In the genomic region with DNA sequence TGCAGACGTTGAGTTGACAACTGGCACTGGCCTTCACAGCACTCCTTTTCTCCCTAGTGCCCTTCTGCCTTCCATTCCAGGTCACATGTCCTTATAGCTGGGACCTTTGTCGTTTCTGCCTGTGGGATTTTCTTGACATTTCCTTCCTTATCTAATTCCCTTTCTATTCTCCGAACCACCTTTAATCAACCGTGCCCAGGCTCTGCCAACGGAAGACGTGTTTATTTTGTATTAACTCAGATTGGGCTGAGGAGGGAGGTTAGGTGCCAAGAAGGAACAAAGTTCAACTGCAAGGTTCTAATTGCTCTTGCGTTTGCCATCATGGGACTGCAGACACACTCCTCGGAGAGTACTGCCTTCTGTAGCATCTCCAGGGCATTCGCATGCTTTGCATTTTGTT, we compare ENCODE assay signal across 21 mouse cellular contexts.
DNase-seq lines count a peak whose midpoint lies in the region; ATAC-seq lines count a peak whose summit lies in the region.
"Had no signal": no experiment of that assay in that cellular context is flagged by ENCODE, and none has a peak within 500 bp of the region (broad histone marks: within the 10 kb centered on the region; RNA-seq: fewer than 3 reads in every experiment).

No protein-coding gene starts in this region.

- no peaks in the 10 kb centered on the region for H3K36me3 ChIP-seq in kidney, embryonic 15.5 days
- H3K36me3 ChIP-seq in intestine, embryonic 15.5 days, result no peaks in the 10 kb centered on the region
- H3K36me3 ChIP-seq in stomach, embryonic 14.5 days (ENCODE audit: control insufficient read depth, insufficient read depth, low read length), result no peaks in the 10 kb centered on the region
- no peaks in the 10 kb centered on the region for H3K36me3 ChIP-seq in midbrain, embryonic 11.5 days (ENCODE audit: control insufficient read depth, insufficient read depth, low read length)
- H3K36me3 ChIP-seq in limb, embryonic 10.5 days, result no peaks in the 10 kb centered on the region
- H3K36me3 ChIP-seq: embryonic facial prominence, embryonic 15.5 days; forebrain, embryonic 10.5 days; heart, embryonic 13.5 days; limb, embryonic 15.5 days; liver, embryonic 15.5 days had no signal

- no peak for ATAC-seq in kidney, embryonic 15.5 days (replicated peaks; ENCODE audit: low FRiP score)
- ATAC-seq in intestine, embryonic 15.5 days, result peak; percentile 68
- peak; percentile 26; the same call in 1 of the 2 replicates for ATAC-seq in stomach, embryonic 14.5 days (ENCODE audit: insufficient number of reproducible peaks, insufficient read depth, low FRiP score, low read depth)
- no peak for ATAC-seq in midbrain, embryonic 11.5 days (ENCODE audit: low FRiP score)
- ATAC-seq: hindbrain, embryonic 16.5 days; midbrain, embryonic 16.5 days had no signal

- DNase-seq in kidney, adult 8-10 months, result peak; percentile 66 to 71
- DNase-seq in kidney, postnatal 10 days, result peak; percentile 21
- no peak for DNase-seq in midbrain, embryonic 11.5 days (ENCODE audit: low spot score, missing footprints)
- DNase-seq in limb, embryonic 10.5 days (ENCODE audit: low spot score), result no peak
- no peak for DNase-seq in retina, embryonic 14.5 days (ENCODE audit: low spot score)
- DNase-seq: adrenal gland, adult 8-10 months; cerebellum, adult 11 months; cerebellum, postnatal 14 days; layer of hippocampus, postnatal 36 days; lung, postnatal 10 days; right cerebral cortex, postnatal 4 days had no signal

- no peaks in the 10 kb centered on the region for H3K27me3 ChIP-seq in kidney, embryonic 15.5 days
- no peaks in the 10 kb centered on the region for H3K27me3 ChIP-seq in intestine, embryonic 15.5 days (replicated peaks)
- H3K27me3 ChIP-seq in stomach, embryonic 14.5 days (ENCODE audit: control insufficient read depth, insufficient read depth, low read length), result no peaks in the 10 kb centered on the region
- no peaks in the 10 kb centered on the region for H3K27me3 ChIP-seq in midbrain, embryonic 11.5 days (ENCODE audit: control insufficient read depth, insufficient read depth, low read length)
- no peaks in the 10 kb centered on the region for H3K27me3 ChIP-seq in limb, embryonic 10.5 days (ENCODE audit: low read depth, poor library complexity, severe bottlenecking)
- H3K27me3 ChIP-seq: embryonic facial prominence, embryonic 15.5 days; heart, embryonic 13.5 days; limb, embryonic 15.5 days; liver, embryonic 15.5 days had no signal

- no peak overlapping the region for H3K4me3 ChIP-seq in kidney, embryonic 15.5 days (replicated peaks)
- H3K4me3 ChIP-seq in intestine, embryonic 15.5 days (replicated peaks), result no peak overlapping the region
- no peak overlapping the region for H3K4me3 ChIP-seq in stomach, embryonic 14.5 days (ENCODE audit: low read depth, low read length)
- no peak overlapping the region for H3K4me3 ChIP-seq in midbrain, embryonic 11.5 days (ENCODE audit: low read depth, low read length)
- H3K4me3 ChIP-seq in limb, embryonic 10.5 days, result no peak overlapping the region
- H3K4me3 ChIP-seq: embryonic facial prominence, embryonic 15.5 days; forebrain, embryonic 10.5 days; heart, embryonic 13.5 days; limb, embryonic 15.5 days; liver, embryonic 15.5 days had no signal

- no peak overlapping the region for H3K27ac ChIP-seq in kidney, embryonic 15.5 days
- no peak overlapping the region for H3K27ac ChIP-seq in intestine, embryonic 15.5 days
- no peak overlapping the region for H3K27ac ChIP-seq in stomach, embryonic 14.5 days (ENCODE audit: low read length)
- no peak overlapping the region for H3K27ac ChIP-seq in midbrain, embryonic 11.5 days (ENCODE audit: low read depth, low read length)
- H3K27ac ChIP-seq in limb, embryonic 10.5 days, result no peak overlapping the region
- H3K27ac ChIP-seq: embryonic facial prominence, embryonic 15.5 days; forebrain, embryonic 10.5 days; heart, embryonic 13.5 days; limb, embryonic 15.5 days; liver, embryonic 15.5 days had no signal

- H3K4me1 ChIP-seq in kidney, embryonic 15.5 days, result peaks cover 8% of the 10 kb centered on the region; the same call in 1 of the 2 replicates
- H3K4me1 ChIP-seq in intestine, embryonic 15.5 days (replicated peaks), result no peaks in the 10 kb centered on the region
- peaks cover 7% of the 10 kb centered on the region for H3K4me1 ChIP-seq in stomach, embryonic 14.5 days (ENCODE audit: control insufficient read depth, insufficient read depth, low read length)
- H3K4me1 ChIP-seq in midbrain, embryonic 11.5 days (ENCODE audit: control insufficient read depth, insufficient read depth, low read length), result no peaks in the 10 kb centered on the region
- H3K4me1 ChIP-seq in limb, embryonic 10.5 days, result 0 out of 2 replicates have a peak, but pooled peaks cover 3% of the 10 kb centered on the region
- H3K4me1 ChIP-seq: embryonic facial prominence, embryonic 15.5 days; forebrain, embryonic 10.5 days; limb, embryonic 15.5 days; liver, embryonic 15.5 days had no signal

- no peak overlapping the region for H3K9ac ChIP-seq in kidney, embryonic 15.5 days
- H3K9ac ChIP-seq in intestine, embryonic 15.5 days, result no peak overlapping the region
- no peak overlapping the region for H3K9ac ChIP-seq in stomach, embryonic 14.5 days (replicated peaks; ENCODE audit: low read depth, low read length)
- no peak overlapping the region for H3K9ac ChIP-seq in midbrain, embryonic 11.5 days (ENCODE audit: low read length)
- H3K9ac ChIP-seq: embryonic facial prominence, embryonic 15.5 days; heart, embryonic 13.5 days; limb, embryonic 15.5 days; liver, embryonic 15.5 days had no signal

- H3K4me2 ChIP-seq in kidney, embryonic 15.5 days, result no peak overlapping the region
- no peak overlapping the region for H3K4me2 ChIP-seq in intestine, embryonic 15.5 days (replicated peaks)
- no peak overlapping the region for H3K4me2 ChIP-seq in stomach, embryonic 14.5 days (replicated peaks; ENCODE audit: low read depth, low read length)
- H3K4me2 ChIP-seq in midbrain, embryonic 11.5 days, result no peak overlapping the region
- H3K4me2 ChIP-seq: embryonic facial prominence, embryonic 15.5 days; heart, embryonic 13.5 days; limb, embryonic 15.5 days; liver, embryonic 15.5 days had no signal

- WGBS in kidney, embryonic 15.5 days, result 69% methylated on average over 9 of the region's 9 CpGs
- WGBS in intestine, embryonic 15.5 days, result 54% methylated on average over 9 of the region's 9 CpGs
- 63% methylated on average over 9 of the region's 9 CpGs for WGBS in stomach, embryonic 14.5 days
- WGBS in midbrain, embryonic 11.5 days, result 74% methylated on average over 9 of the region's 9 CpGs
- 88% methylated on average over 9 of the region's 9 CpGs for WGBS in limb, embryonic 10.5 days

- H3K9me3 ChIP-seq in kidney, embryonic 15.5 days (replicated peaks), result no peaks in the 10 kb centered on the region
- H3K9me3 ChIP-seq in intestine, embryonic 15.5 days, result no peaks in the 10 kb centered on the region
- H3K9me3 ChIP-seq in stomach, embryonic 14.5 days (ENCODE audit: control insufficient read depth, low read depth, low read length), result no peaks in the 10 kb centered on the region
- H3K9me3 ChIP-seq in midbrain, embryonic 11.5 days (ENCODE audit: control insufficient read depth, low read length), result no peaks in the 10 kb centered on the region
- H3K9me3 ChIP-seq in limb, embryonic 10.5 days (replicated peaks), result no peaks in the 10 kb centered on the region
- H3K9me3 ChIP-seq: embryonic facial prominence, embryonic 15.5 days; forebrain, embryonic 10.5 days; heart, embryonic 13.5 days; limb, embryonic 15.5 days; liver, embryonic 15.5 days had no signal

Comparison
In these comparisons a context has a peak if more than half of its experiments do, and no peak if none do; other contexts are left out.
1. DNase-seq: peak in kidney, adult 8-10 months (2 of 2) and kidney, postnatal 10 days (single experiment); none in midbrain, embryonic 11.5 days (single experiment), limb, embryonic 10.5 days (single experiment) and retina, embryonic 14.5 days (single experiment).
2. ATAC-seq: peak in intestine, embryonic 15.5 days (single experiment) and stomach, embryonic 14.5 days (single experiment); none in kidney, embryonic 15.5 days (single experiment) and midbrain, embryonic 11.5 days (single experiment).